Mouse (Mus musculus) testis, adult 10 weeks (tissue): Measurements from ENCODE around the gene Sowahd. TPM values are rescaled to one million over a fixed set of nuclear protein-coding genes. Genes with fewer than 3 reads are reported as not detected.

Source experiments
- polyA plus RNA-seq: library from polyadenylated mRNA; stranded (reverse); fragments of 350-450 nt; fragmentation: Illumina TruSeq; extraction: RNeasy Lipid Tissue Mini Kit (QIAGEN cat#74804); gene quantifications from one replicate; pipeline ENCODE4 v1.2.3, GENCODE M21; 2014; ENCODE audit warnings: low read depth, low replicate concordance

Gene Sowahd
- polyA plus RNA-seq, result 1.3 TPM

GRCm38 (mm10) chrX:37048066-37048889, at the start of gene Sowahd:
Sowahd (plus strand) TSS chrX:37048845.

DNA sequence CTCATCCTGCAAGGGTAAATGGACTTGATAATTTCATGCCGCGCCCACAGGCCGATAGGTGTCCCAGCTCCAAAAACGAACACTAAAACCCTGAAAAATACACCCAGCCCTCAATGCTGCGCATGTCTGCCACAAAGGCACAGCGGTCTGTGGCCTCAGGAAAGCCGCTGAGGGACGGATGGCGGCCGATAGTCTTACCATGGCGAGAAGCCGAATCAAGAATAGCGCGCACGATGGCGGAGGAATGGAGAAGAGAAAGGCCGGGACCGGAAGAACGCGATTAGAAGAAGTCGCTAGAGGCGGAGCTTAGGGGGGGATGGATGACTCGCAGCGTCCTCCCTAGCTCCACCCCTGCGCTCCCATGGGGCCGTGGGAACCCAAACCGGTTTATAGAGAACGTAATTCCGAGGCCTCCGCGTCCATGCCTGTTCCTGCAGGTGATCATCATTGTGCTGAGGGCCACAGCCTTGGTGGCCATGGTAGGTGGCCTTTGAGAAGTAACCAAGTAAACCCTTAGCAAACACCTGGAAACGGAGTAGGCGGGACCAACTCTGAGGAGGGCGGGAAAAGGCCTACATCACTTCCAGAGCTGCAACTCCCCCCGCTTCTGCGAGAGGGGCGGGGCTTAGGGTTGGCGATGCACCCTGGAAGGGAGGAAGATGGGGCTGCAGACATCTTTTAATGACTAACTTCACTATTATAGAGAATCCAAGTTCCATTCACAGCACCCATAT, 36.4 kb downstream of the Sowahd start, which contains the start of gene Rpl39:
Gene Rpl39, minus strand, starts transcription at position 476 of the 734 bp plus-strand sequence.

Other genes starting within 250 kb of the Sowahd start
- 60.8 TPM for gene Ube2a, start 174.9 kb upstream of the Sowahd start, polyA plus RNA-seq
- gene C330007P06Rik, start 174.7 kb upstream of the Sowahd start, polyA plus RNA-seq, result 11.8 TPM
- gene Nkrf, start 145.9 kb upstream of the Sowahd start, polyA plus RNA-seq, result 5.9 TPM
- 33.8 TPM for gene Sept6, start 57.1 kb upstream of the Sowahd start, polyA plus RNA-seq
- gene Rpl39, start 36.6 kb downstream of the Sowahd start, polyA plus RNA-seq, result 57.6 TPM
- 46.5 TPM for gene Upf3b, start 61.5 kb downstream of the Sowahd start, polyA plus RNA-seq
- gene Nkap, start 78.0 kb downstream of the Sowahd start, polyA plus RNA-seq, result 3.8 TPM
- gene Akap14, start 120.0 kb downstream of the Sowahd start, polyA plus RNA-seq, result 29.0 TPM
- 57.3 TPM for gene Ndufa1, start 142.3 kb downstream of the Sowahd start, polyA plus RNA-seq
- gene Rnf113a1, start 142.4 kb downstream of the Sowahd start, polyA plus RNA-seq, result not detected
- gene Gm9, start 162.2 kb downstream of the Sowahd start, polyA plus RNA-seq, result 14.8 TPM
- not detected for gene Rhox1, start 173.4 kb downstream of the Sowahd start, polyA plus RNA-seq
- 0.46 TPM for gene Rhox2a, start 196.1 kb downstream of the Sowahd start, polyA plus RNA-seq
- gene Rhox3a, start 201.1 kb downstream of the Sowahd start, polyA plus RNA-seq, result 0.25 TPM
- not detected for gene Rhox4a, start 216.5 kb downstream of the Sowahd start, polyA plus RNA-seq